Mouse (Mus musculus) heart, embryonic 16.5 days (tissue): ENCODE results near the gene Lnx1. TPM values are rescaled to one million over a fixed set of nuclear protein-coding genes. Genes with fewer than 3 reads are reported as not detected.

Source experiments
- ATAC-seq: fragments of 200-750 bp; cut with Nextera tagmentation; replicated peaks from 2 replicates; pipeline ENCODE4 v1.8.0; 2017; ENCODE audit warnings: moderate number of reproducible peaks; ENCODE audit not compliant: insufficient read depth, low FRiP score; ENCODE audit errors: extremely low read depth
- H3K27ac ChIP-seq: fragments of 300-500 bp; sonication (generic); 2 replicates; pipeline ENCODE4 v1.5.1; 2014; ENCODE audit warnings: mild to moderate bottlenecking, low read length, control low read depth, moderate library complexity
- H3K27me3 ChIP-seq: fragments of 300-500 bp; sonication (generic); 2 replicates; pipeline ENCODE4 v1.6.1; 2014; ENCODE audit warnings: low read length, mixed read lengths; ENCODE audit not compliant: control insufficient read depth, insufficient read depth
- H3K36me3 ChIP-seq: fragments of 300-500 bp; sonication (generic); 2 replicates; pipeline ENCODE4 v1.6.1; 2014; ENCODE audit not compliant: control insufficient read depth, insufficient read depth
- H3K4me1 ChIP-seq: fragments of 300-500 bp; sonication (generic); 2 replicates; pipeline ENCODE4 v1.6.1; 2014; ENCODE audit warnings: low read length, mixed read lengths; ENCODE audit not compliant: control insufficient read depth, insufficient read depth
- H3K4me2 ChIP-seq: fragments of 300-500 bp; sonication (generic); 2 replicates; pipeline ENCODE4 v1.6.1; 2014; ENCODE audit warnings: low read depth, mild to moderate bottlenecking, control low read depth, low read length
- H3K4me3 ChIP-seq: fragments of 300-500 bp; sonication (generic); 2 replicates; pipeline ENCODE4 v1.5.1; 2014; ENCODE audit warnings: mild to moderate bottlenecking, control low read depth, low read length
- H3K9ac ChIP-seq: fragments of 300-500 bp; sonication (generic); 2 replicates; pipeline ENCODE4 v1.6.1; 2014; ENCODE audit warnings: low read length, control low read depth
- H3K9me3 ChIP-seq: fragments of 300-500 bp; sonication (generic); replicated peaks from 2 replicates; pipeline ENCODE4 v1.6.1; 2016; ENCODE audit warnings: low read length; ENCODE audit not compliant: control insufficient read depth
- WGBS: fragments of 180-500 bp; shearing (Covaris S2); extraction: QIAGEN DNeasy Blood & Tissue Kit; methylation state at CpG from one replicate; pipeline ENCODE4 v1.1.7; 2014; 5-methylcytosine and 5-hydroxymethylcytosine counted together
- polyA plus RNA-seq: library from polyadenylated mRNA; unstranded; fragments of >200 nt; fragmentation: Nextera tagmentation; extraction: Ambion mirVana; gene quantifications from 2 replicates; pipeline ENCODE4 v1.2.1, GENCODE M21; 2015

Gene Lnx1
- polyA plus RNA-seq, 1 experiment from 2014 or later, result 0.67 TPM

- WGBS, result 79% methylated on average over 6 of the region's 6 CpGs
- H3K4me1 ChIP-seq, result no peaks in the 10 kb centered on the region
- ATAC-seq, result no peak
- H3K36me3 ChIP-seq, result no peaks in the 10 kb centered on the region
- no peak overlapping the region for H3K9ac ChIP-seq
- H3K9me3 ChIP-seq, result no peaks in the 10 kb centered on the region
- H3K27ac ChIP-seq, result no peak overlapping the region
- no peak overlapping the region for H3K4me2 ChIP-seq
- H3K27me3 ChIP-seq, result no peaks in the 10 kb centered on the region
- H3K4me3 ChIP-seq, result no peak overlapping the region
Measured at GRCm38 (mm10) chr5:74633453-74633852, 69.3 kb downstream of the Lnx1 start.

- Histone ChIP-seq H3K9me3 (no peaks in the 10 kb centered on the region), H3K27ac (no peak overlapping the region), H3K36me3 (no peaks in the 10 kb centered on the region), H3K4me3 (no peak overlapping the region), H3K27me3 (no peaks in the 10 kb centered on the region), H3K4me1 (no peaks in the 10 kb centered on the region), H3K9ac (no peak overlapping the region), H3K4me2 (no peak overlapping the region)
- WGBS, result 56% methylated on average over 17 of the region's 17 CpGs
- ATAC-seq, result no peak
Measured at GRCm38 (mm10) chr5:74632369-74633114, 70.2 kb downstream of the Lnx1 start.

GRCm38 (mm10) chr5:74628001-74628400, 74.7 kb downstream of the Lnx1 start:
- Histone ChIP-seq H3K4me3 (no peak overlapping the region), H3K9ac (no peak overlapping the region), H3K36me3 (no peaks in the 10 kb centered on the region), H3K4me1 (peaks cover 6% of the 10 kb centered on the region), H3K9me3 (no peaks in the 10 kb centered on the region), H3K4me2 (no peak overlapping the region), H3K27me3 (no peaks in the 10 kb centered on the region), H3K27ac (no peak overlapping the region)
- WGBS, result 85% methylated on average over 12 of the region's 12 CpGs
- ATAC-seq, result no peak

GRCm38 (mm10) chr5:74624385-74624784, 78.3 kb downstream of the Lnx1 start:
- Histone ChIP-seq H3K4me2 (no peak overlapping the region), H3K4me3 (no peak overlapping the region), H3K9ac (no peak overlapping the region), H3K36me3 (no peaks in the 10 kb centered on the region), H3K4me1 (peaks cover 18% of the 10 kb centered on the region), H3K27ac (no peak overlapping the region), H3K27me3 (no peaks in the 10 kb centered on the region), H3K9me3 (no peaks in the 10 kb centered on the region)
- 48% methylated on average over 5 of the region's 5 CpGs for WGBS
- ATAC-seq, result no peak

GRCm38 (mm10) chr5:74623316-74624000, 79.3 kb downstream of the Lnx1 start:
- WGBS, result 91% methylated on average over 14 of the region's 14 CpGs
- H3K36me3 ChIP-seq, result no peaks in the 10 kb centered on the region
- H3K4me1 ChIP-seq, result peaks cover 18% of the 10 kb centered on the region
- H3K9ac ChIP-seq, result no peak overlapping the region
- H3K27ac ChIP-seq, result no peak overlapping the region
- no peaks in the 10 kb centered on the region for H3K9me3 ChIP-seq
- no peak for ATAC-seq
- no peak overlapping the region for H3K4me2 ChIP-seq
- H3K4me3 ChIP-seq, result no peak overlapping the region
- no peaks in the 10 kb centered on the region for H3K27me3 ChIP-seq

- WGBS, result 30% methylated on average over 7 of the region's 7 CpGs
- Histone ChIP-seq H3K27me3 (no peaks in the 10 kb centered on the region), H3K4me2 (no peak overlapping the region), H3K4me1 (peaks cover 18% of the 10 kb centered on the region), H3K36me3 (no peaks in the 10 kb centered on the region), H3K9ac (no peak overlapping the region), H3K27ac (no peak overlapping the region), H3K4me3 (no peak overlapping the region), H3K9me3 (no peaks in the 10 kb centered on the region)
- 0 out of 2 replicates have a peak, but pooled peaks have one; percentile 10 for ATAC-seq
Measured at GRCm38 (mm10) chr5:74621691-74622470, 80.8 kb downstream of the Lnx1 start.

- Histone ChIP-seq H3K27ac (no peak overlapping the region), H3K9me3 (no peaks in the 10 kb centered on the region), H3K4me3 (no peak overlapping the region), H3K27me3 (peaks cover 3% of the 10 kb centered on the region), H3K4me2 (no peak overlapping the region), H3K4me1 (peaks cover 13% of the 10 kb centered on the region), H3K36me3 (no peaks in the 10 kb centered on the region), H3K9ac (no peak overlapping the region)
- 67% methylated on average over 3 of the region's 3 CpGs for WGBS
- no peak for ATAC-seq
Measured at GRCm38 (mm10) chr5:74618573-74619059, 84.1 kb downstream of the Lnx1 start.

GRCm38 (mm10) chr5:74617816-74618572, 84.7 kb downstream of the Lnx1 start:
- WGBS, result 59% methylated on average over 13 of the region's 13 CpGs
- no peak for ATAC-seq
- H3K27me3 ChIP-seq, result peaks cover 3% of the 10 kb centered on the region
- H3K36me3 ChIP-seq, result no peaks in the 10 kb centered on the region
- peaks cover 20% of the 10 kb centered on the region for H3K4me1 ChIP-seq
- H3K4me3 ChIP-seq, result no peak overlapping the region
- no peaks in the 10 kb centered on the region for H3K9me3 ChIP-seq
- no peak overlapping the region for H3K27ac ChIP-seq
- H3K4me2 ChIP-seq, result no peak overlapping the region
- no peak overlapping the region for H3K9ac ChIP-seq
